Mouse (Mus musculus): ENCODE data around the gene H1fx. TPM values are rescaled to one million over a fixed set of nuclear protein-coding genes. Genes with fewer than 3 reads are reported as not detected.
A peak's percentile ranks its signal among the peaks of the same experiment; 100 is the strongest.

H1fx gene
- polyA plus RNA-seq, 1 experiment from 2014 or later = 27.3 TPM

DNA sequence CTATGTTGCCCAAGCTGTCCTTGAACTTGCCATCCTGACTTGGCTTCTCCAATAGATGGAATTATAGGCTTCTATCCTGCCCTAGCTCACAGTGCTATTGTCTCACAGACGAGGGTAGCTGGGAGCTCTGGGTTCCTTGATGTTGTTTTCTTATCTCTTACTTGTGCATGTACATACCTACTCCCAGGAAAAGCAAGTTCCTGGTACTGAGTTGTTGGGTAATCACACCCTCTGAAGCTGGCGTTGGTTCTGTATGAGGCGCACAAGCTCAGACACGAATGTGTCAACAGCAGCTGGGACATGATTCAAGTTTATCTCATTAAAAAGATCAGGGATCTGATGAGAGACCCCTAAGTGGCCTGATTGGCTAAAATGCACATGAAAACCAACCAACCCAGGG is 22.0 kb upstream of the H1fx start:
- no peak overlapping the region for H3K4me3 ChIP-seq
- no peak overlapping the region for H3K4me2 ChIP-seq
- H3K4me1 ChIP-seq = 0 out of 2 replicates have a peak, but pooled peaks cover 3% of the 10 kb centered on the region
- no peak overlapping the region for H3K27ac ChIP-seq
- 87% methylated on average over 4 of the region's 4 CpGs for WGBS
- no peak for ATAC-seq (ENCODE audit: insufficient number of reproducible peaks, insufficient read depth, low FRiP score, low TSS enrichment, low read depth)
- H3K9ac ChIP-seq = no peak overlapping the region
- H3K36me3 ChIP-seq = peaks cover 82% of the 10 kb centered on the region
- H3K9me3 ChIP-seq = no peaks in the 10 kb centered on the region
- H3K27me3 ChIP-seq = no peaks in the 10 kb centered on the region

DNA sequence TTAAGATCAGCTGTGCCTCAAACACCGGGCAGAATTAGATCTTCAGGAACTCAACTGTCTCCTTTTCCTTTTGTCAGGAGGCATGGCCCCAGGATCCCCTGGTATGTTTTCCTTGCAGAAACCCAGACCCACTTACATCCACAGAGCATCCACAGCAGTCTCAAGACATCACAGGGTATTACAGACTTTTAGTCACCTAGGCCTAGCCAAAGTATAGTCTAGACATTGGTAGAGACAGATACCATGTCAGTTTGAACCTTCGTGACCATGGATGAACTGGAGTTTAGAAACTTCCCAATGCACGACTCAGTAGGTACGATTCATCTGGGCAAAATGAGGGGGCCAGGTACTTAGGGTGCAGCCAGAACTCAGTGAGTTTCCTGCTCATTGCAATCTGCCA is 16.9 kb upstream of the H1fx start:
- ATAC-seq (ENCODE audit: insufficient number of reproducible peaks, insufficient read depth, low FRiP score, low TSS enrichment, low read depth) = no peak
- peaks cover 51% of the 10 kb centered on the region for H3K36me3 ChIP-seq

DNA sequence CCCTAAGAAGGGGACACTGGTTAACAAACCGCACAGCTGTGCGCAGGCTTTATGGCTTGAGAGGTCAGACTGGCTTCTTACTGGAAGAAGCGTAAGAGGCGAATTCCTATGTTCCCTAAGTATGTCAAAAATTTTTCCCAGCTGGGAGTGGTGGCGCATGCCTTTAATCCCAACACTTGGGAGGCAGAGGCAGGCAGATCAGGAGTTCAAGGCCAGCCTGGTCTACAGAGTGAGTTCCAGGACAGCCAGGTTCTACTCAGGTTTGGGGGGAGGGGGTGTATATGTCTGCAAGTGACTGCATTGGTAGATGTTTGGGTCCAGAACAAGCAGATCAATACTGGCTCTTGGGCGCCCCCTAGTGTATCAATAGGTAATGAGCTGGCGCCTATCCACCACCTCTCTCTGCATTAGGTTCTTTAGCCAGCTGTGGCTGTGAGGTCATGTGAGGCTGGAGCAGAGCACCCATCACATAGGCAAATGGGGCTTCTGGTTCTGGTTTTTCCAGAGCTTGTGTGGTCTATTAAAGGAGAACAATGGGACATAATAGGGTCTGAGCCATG is 16.3 kb upstream of the H1fx start:
- Histone ChIP-seq H3K4me1 (peaks cover 21% of the 10 kb centered on the region), H3K27ac (no peak overlapping the region), H3K27me3 (no peaks in the 10 kb centered on the region), H3K4me2 (no peak overlapping the region), H3K9me3 (no peaks in the 10 kb centered on the region), H3K36me3 (peaks cover 46% of the 10 kb centered on the region), H3K9ac (no peak overlapping the region), H3K4me3 (no peak overlapping the region)
- no peak for ATAC-seq (ENCODE audit: insufficient number of reproducible peaks, insufficient read depth, low FRiP score, low TSS enrichment, low read depth)
- WGBS = 59% methylated on average over 7 of the region's 7 CpGs

More for the DNA sequence above, 16.9 kb upstream of the H1fx start:
- H3K9me3 ChIP-seq = no peaks in the 10 kb centered on the region
- 82% methylated on average over 4 of the region's 4 CpGs for WGBS
- peaks cover 16% of the 10 kb centered on the region for H3K4me1 ChIP-seq
- no peak overlapping the region for H3K27ac ChIP-seq
- H3K4me2 ChIP-seq = no peak overlapping the region
- H3K4me3 ChIP-seq = no peak overlapping the region
- no peak overlapping the region for H3K9ac ChIP-seq
- no peaks in the 10 kb centered on the region for H3K27me3 ChIP-seq

GRCm38 (mm10) chr6:87996606-87997005 is 15.2 kb upstream of the H1fx start:
- H3K4me2 ChIP-seq = no peak overlapping the region
- H3K36me3 ChIP-seq = peaks cover 34% of the 10 kb centered on the region
- no peak for ATAC-seq (ENCODE audit: insufficient number of reproducible peaks, insufficient read depth, low FRiP score, low TSS enrichment, low read depth)
- H3K27me3 ChIP-seq = no peaks in the 10 kb centered on the region
- WGBS = 89% methylated on average over 9 of the region's 9 CpGs
- no peak overlapping the region for H3K9ac ChIP-seq
- H3K4me3 ChIP-seq = no peak overlapping the region
- no peak overlapping the region for H3K27ac ChIP-seq
- H3K4me1 ChIP-seq = peaks cover 29% of the 10 kb centered on the region
- no peaks in the 10 kb centered on the region for H3K9me3 ChIP-seq

GRCm38 (mm10) chr6:87995519-87995918 is 14.1 kb upstream of the H1fx start:
- no peak for ATAC-seq (ENCODE audit: insufficient number of reproducible peaks, insufficient read depth, low FRiP score, low TSS enrichment, low read depth)
- Histone ChIP-seq H3K27ac (peak overlapping the region; percentile 34), H3K27me3 (no peaks in the 10 kb centered on the region), H3K9me3 (no peaks in the 10 kb centered on the region), H3K9ac (no peak overlapping the region), H3K4me2 (no peak overlapping the region), H3K36me3 (peaks cover 23% of the 10 kb centered on the region), H3K4me3 (no peak overlapping the region), H3K4me1 (peaks cover 32% of the 10 kb centered on the region)
- WGBS = 80% methylated on average over 4 of the region's 4 CpGs

DNA sequence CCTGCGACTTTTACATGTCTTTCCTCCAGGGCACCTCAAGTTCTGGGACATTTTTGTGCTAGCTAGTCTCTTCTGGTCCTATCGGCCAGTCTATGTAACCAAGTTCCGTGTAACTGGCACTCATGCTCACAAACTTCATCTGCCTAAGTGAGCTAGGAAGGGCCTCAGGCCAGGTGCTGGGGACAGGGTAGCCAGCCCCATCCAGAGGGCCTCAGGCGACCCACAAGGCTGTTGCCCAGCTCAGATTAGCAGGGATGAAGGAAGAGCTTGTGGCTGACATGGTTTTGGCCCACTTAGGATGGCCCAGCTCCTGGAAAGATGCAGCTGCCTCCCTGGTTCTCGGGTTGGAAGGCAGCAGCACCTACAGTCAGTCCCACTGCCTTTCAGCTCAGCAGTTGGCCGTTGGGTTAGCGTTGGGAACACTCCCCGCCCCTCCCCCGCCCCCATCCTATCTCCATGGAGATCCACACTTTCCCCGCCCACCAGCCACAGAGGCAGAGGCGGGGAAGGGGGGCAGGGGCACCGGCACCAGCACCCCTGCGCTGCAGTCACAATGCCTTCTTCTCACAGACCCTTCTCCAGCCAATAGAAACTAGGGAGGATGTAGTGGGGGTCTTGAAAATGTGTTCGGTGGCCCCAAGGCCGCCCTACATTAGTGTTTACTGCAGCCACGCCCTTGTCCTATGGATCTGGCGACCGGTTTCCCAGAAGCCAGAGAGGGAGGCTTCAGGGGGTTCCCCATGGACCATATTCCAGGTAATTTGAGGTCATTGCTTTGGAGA is 12.5 kb upstream of the H1fx start:
- peaks cover 29% of the 10 kb centered on the region for H3K4me1 ChIP-seq
- peak; percentile 73 for ATAC-seq (ENCODE audit: insufficient number of reproducible peaks, insufficient read depth, low FRiP score, low TSS enrichment, low read depth)
- H3K4me2 ChIP-seq = peak overlapping the region; percentile 56
- H3K9ac ChIP-seq = peak overlapping the region; percentile 60
- H3K27me3 ChIP-seq = no peaks in the 10 kb centered on the region
- WGBS = 5% methylated on average over 18 of the region's 18 CpGs
- peak overlapping the region; percentile 65 for H3K27ac ChIP-seq
- H3K36me3 ChIP-seq = peaks cover 17% of the 10 kb centered on the region
- H3K9me3 ChIP-seq = no peaks in the 10 kb centered on the region
- peak overlapping the region; percentile 38 for H3K4me3 ChIP-seq

DNA sequence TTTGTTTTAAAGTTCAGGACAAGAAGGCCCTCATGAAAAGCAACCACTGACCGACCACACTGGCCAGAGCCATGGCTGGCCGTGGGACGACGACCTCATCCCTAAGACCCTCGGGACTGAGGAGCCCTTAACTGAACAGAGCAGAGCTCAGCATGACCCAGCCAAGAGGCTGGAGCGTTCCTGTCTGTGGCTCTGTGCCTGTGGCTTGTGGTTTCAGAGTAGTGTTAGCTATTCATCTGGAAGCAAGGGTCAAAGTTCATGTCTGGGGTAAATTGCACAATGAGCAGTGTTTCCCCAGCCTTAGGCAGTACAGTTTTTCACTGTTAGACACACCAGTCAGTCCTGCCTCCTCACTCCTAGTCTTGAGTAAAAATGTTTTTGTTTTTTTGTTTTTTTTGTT is 11.3 kb upstream of the H1fx start:
- WGBS = 15% methylated on average over 6 of the region's 6 CpGs
- Histone ChIP-seq H3K9ac (no peak overlapping the region), H3K36me3 (peaks cover 11% of the 10 kb centered on the region; the same call in 1 of the 2 replicates), H3K9me3 (no peaks in the 10 kb centered on the region), H3K4me2 (no peak overlapping the region), H3K4me1 (peaks cover 29% of the 10 kb centered on the region), H3K4me3 (no peak overlapping the region), H3K27me3 (no peaks in the 10 kb centered on the region), H3K27ac (no peak overlapping the region)
- ATAC-seq (ENCODE audit: insufficient number of reproducible peaks, insufficient read depth, low FRiP score, low TSS enrichment, low read depth) = no peak

GRCm38 (mm10) chr6:87991886-87992285 is 10.4 kb upstream of the H1fx start:
- H3K36me3 ChIP-seq = peaks cover 17% of the 10 kb centered on the region
- H3K4me1 ChIP-seq = peaks cover 29% of the 10 kb centered on the region
- no peak overlapping the region for H3K27ac ChIP-seq
- H3K4me3 ChIP-seq = no peak overlapping the region
- H3K27me3 ChIP-seq = no peaks in the 10 kb centered on the region
- no peaks in the 10 kb centered on the region for H3K9me3 ChIP-seq
- WGBS = 73% methylated on average over 1 of the region's 1 CpGs
- no peak overlapping the region for H3K4me2 ChIP-seq
- no peak for ATAC-seq (ENCODE audit: insufficient number of reproducible peaks, insufficient read depth, low FRiP score, low TSS enrichment, low read depth)
- no peak overlapping the region for H3K9ac ChIP-seq

GRCm38 (mm10) chr6:87991216-87991615 is 9.8 kb upstream of the H1fx start:
- Histone ChIP-seq H3K9me3 (no peaks in the 10 kb centered on the region), H3K4me1 (peaks cover 29% of the 10 kb centered on the region), H3K36me3 (peaks cover 18% of the 10 kb centered on the region), H3K4me3 (no peak overlapping the region), H3K27me3 (no peaks in the 10 kb centered on the region), H3K4me2 (no peak overlapping the region), H3K27ac (no peak overlapping the region), H3K9ac (no peak overlapping the region)
- 75% methylated on average over 4 of the region's 4 CpGs for WGBS
- no peak for ATAC-seq (ENCODE audit: insufficient number of reproducible peaks, insufficient read depth, low FRiP score, low TSS enrichment, low read depth)

- Histone ChIP-seq H3K9me3 (no peaks in the 10 kb centered on the region), H3K9ac (peak overlapping the region; percentile 97), H3K36me3 (peaks cover 38% of the 10 kb centered on the region), H3K4me1 (peaks cover 22% of the 10 kb centered on the region), H3K4me3 (peak overlapping the region; percentile 94), H3K27me3 (no peaks in the 10 kb centered on the region), H3K27ac (peak overlapping the region; percentile 96; the same call in 1 of the 2 replicates), H3K4me2 (peak overlapping the region; percentile 81)
- no peak for ATAC-seq (ENCODE audit: insufficient number of reproducible peaks, insufficient read depth, low FRiP score, low TSS enrichment, low read depth)
- 61% methylated on average over 9 of the region's 9 CpGs for WGBS
These were observed 1.1 kb upstream of the H1fx start for GRCm38 (mm10) chr6:87982506-87982905.

DNA sequence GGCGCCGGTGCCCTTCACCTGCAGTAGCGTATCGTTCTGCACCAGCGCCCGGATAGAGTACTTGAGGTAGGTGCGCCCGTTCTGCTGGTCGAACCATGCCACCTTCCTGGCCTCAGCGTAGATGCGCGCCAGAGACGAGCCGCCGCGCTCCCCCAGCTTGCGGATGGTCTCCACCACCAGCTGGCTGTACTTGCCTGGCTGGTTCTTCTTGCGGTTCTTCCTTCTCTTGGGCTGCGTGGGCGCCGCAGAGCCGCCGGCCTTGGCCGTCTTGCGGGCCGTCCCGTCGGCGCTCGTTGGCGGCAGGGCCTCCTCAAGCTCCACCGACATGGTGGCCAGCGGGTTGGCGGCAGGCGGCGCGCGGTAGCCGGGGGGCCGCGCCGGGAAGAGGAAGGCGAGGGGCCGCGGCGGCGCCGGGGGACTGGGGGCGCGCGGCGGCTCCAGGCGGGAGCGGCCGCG is 379 bp downstream of the H1fx start:
- WGBS = 0% methylated on average over 33 of the region's 56 CpGs
- peak overlapping the region; percentile 81 for H3K4me2 ChIP-seq
- peak overlapping the region; percentile 94 for H3K4me3 ChIP-seq
- ATAC-seq (ENCODE audit: insufficient number of reproducible peaks, insufficient read depth, low FRiP score, low TSS enrichment, low read depth) = peak; percentile 29; the same call in 1 of the 2 replicates
- peaks cover 24% of the 10 kb centered on the region for H3K36me3 ChIP-seq
- peak overlapping the region; percentile 96 for H3K27ac ChIP-seq
- H3K4me1 ChIP-seq = peaks cover 22% of the 10 kb centered on the region
- no peaks in the 10 kb centered on the region for H3K27me3 ChIP-seq
- peak overlapping the region; percentile 97 for H3K9ac ChIP-seq
- H3K9me3 ChIP-seq = no peaks in the 10 kb centered on the region

Data from embryonic facial prominence, embryonic 13.5 days (tissue).